Mouse (Mus musculus): ENCODE measurements around the gene Gys1. TPM values are rescaled to one million over a fixed set of nuclear protein-coding genes. Genes with fewer than 3 reads are reported as not detected.

Gys1 gene
- polyA plus RNA-seq, 1 experiment from 2014 or later: 26.0 TPM

GRCm38 (mm10) chr7:45426556-45426955, 8.1 kb upstream of the Gys1 start:
- peaks cover 65% of the 10 kb centered on the region for H3K36me3 ChIP-seq (ENCODE audit: insufficient read depth, low read length)
- no peak overlapping the region for H3K27ac ChIP-seq
- no peak for DNase-seq (ENCODE audit: low spot score)
- H3K27me3 ChIP-seq (ENCODE audit: insufficient read depth, low read length): no peaks in the 10 kb centered on the region
- H3K9ac ChIP-seq (ENCODE audit: low read depth, low read length): no peak overlapping the region
- H3K4me3 ChIP-seq (replicated peaks; ENCODE audit: low read depth, low read length): no peak overlapping the region
- no peak for TF ChIP-seq CTCF (IDR thresholded peaks at IDR 0.05; ENCODE audit: low read depth)
- H3K4me1 ChIP-seq (replicated peaks; ENCODE audit: insufficient read depth, low read length): no peaks in the 10 kb centered on the region
- H3K4me2 ChIP-seq (ENCODE audit: low read length): no peak overlapping the region
- no peaks in the 10 kb centered on the region for H3K9me3 ChIP-seq (replicated peaks; ENCODE audit: low read length)
- no peak for ATAC-seq (replicated peaks; ENCODE audit: low FRiP score, low read depth)
- 88% methylated on average over 8 of the region's 8 CpGs for WGBS

GRCm38 (mm10) chr7:45433835-45434202, 825 bp upstream of the Gys1 start:
- Histone ChIP-seq H3K9ac (ENCODE audit: low read depth, low read length) (peak overlapping the region; percentile 80), H3K4me3 (replicated peaks; ENCODE audit: low read depth, low read length) (peak overlapping the region; percentile 69), H3K9me3 (replicated peaks; ENCODE audit: low read length) (no peaks in the 10 kb centered on the region), H3K27me3 (ENCODE audit: insufficient read depth, low read length) (no peaks in the 10 kb centered on the region), H3K27ac (peak overlapping the region; percentile 88), H3K4me1 (replicated peaks; ENCODE audit: insufficient read depth, low read length) (peaks cover 30% of the 10 kb centered on the region), H3K36me3 (ENCODE audit: insufficient read depth, low read length) (0 out of 2 replicates have a peak, but pooled peaks cover 6% of the 10 kb centered on the region), H3K4me2 (ENCODE audit: low read length) (peak overlapping the region; percentile 99)
- ATAC-seq (replicated peaks; ENCODE audit: low FRiP score, low read depth) (no peak), DNase-seq (ENCODE audit: low spot score) (no peak)
- no peak for TF ChIP-seq CTCF (IDR thresholded peaks at IDR 0.05; ENCODE audit: low read depth)
- WGBS: 1% methylated on average over 7 of the region's 7 CpGs

GRCm38 (mm10) chr7:45435038-45435437, 394 bp downstream of the Gys1 start:
- Histone ChIP-seq H3K4me1 (replicated peaks; ENCODE audit: insufficient read depth, low read length) (peaks cover 30% of the 10 kb centered on the region), H3K27me3 (ENCODE audit: insufficient read depth, low read length) (no peaks in the 10 kb centered on the region), H3K9ac (ENCODE audit: low read depth, low read length) (peak overlapping the region; percentile 70), H3K9me3 (replicated peaks; ENCODE audit: low read length) (no peaks in the 10 kb centered on the region), H3K36me3 (ENCODE audit: insufficient read depth, low read length) (0 out of 2 replicates have a peak, but pooled peaks cover 6% of the 10 kb centered on the region), H3K27ac (peak overlapping the region; percentile 62), H3K4me3 (replicated peaks; ENCODE audit: low read depth, low read length) (peak overlapping the region; percentile 46), H3K4me2 (ENCODE audit: low read length) (peak overlapping the region; percentile 64)
- no peak for DNase-seq (ENCODE audit: low spot score)
- no peak for ATAC-seq (replicated peaks; ENCODE audit: low FRiP score, low read depth)
- 1% methylated on average over 16 of the region's 16 CpGs for WGBS
- TF ChIP-seq CTCF (IDR thresholded peaks at IDR 0.05; ENCODE audit: low read depth): no peak

- ATAC-seq (replicated peaks; ENCODE audit: low FRiP score, low read depth): no peak
- Histone ChIP-seq H3K9ac (ENCODE audit: low read depth, low read length) (no peak overlapping the region), H3K36me3 (ENCODE audit: insufficient read depth, low read length) (0 out of 2 replicates have a peak, but pooled peaks cover 1% of the 10 kb centered on the region), H3K4me2 (ENCODE audit: low read length) (peak overlapping the region; percentile 64; the same call in 1 of the 2 replicates), H3K4me3 (replicated peaks; ENCODE audit: low read depth, low read length) (no peak overlapping the region), H3K27ac (no peak overlapping the region), H3K9me3 (replicated peaks; ENCODE audit: low read length) (no peaks in the 10 kb centered on the region), H3K4me1 (replicated peaks; ENCODE audit: insufficient read depth, low read length) (peaks cover 30% of the 10 kb centered on the region), H3K27me3 (ENCODE audit: insufficient read depth, low read length) (no peaks in the 10 kb centered on the region)
- 97% methylated on average over 5 of the region's 5 CpGs for WGBS
- DNase-seq (ENCODE audit: low spot score): no peak
- TF ChIP-seq CTCF (IDR thresholded peaks at IDR 0.05; ENCODE audit: low read depth): no peak
Measured at GRCm38 (mm10) chr7:45436444-45436843, 1.8 kb downstream of the Gys1 start.

- Histone ChIP-seq H3K4me1 (replicated peaks; ENCODE audit: insufficient read depth, low read length) (peaks cover 30% of the 10 kb centered on the region), H3K27me3 (ENCODE audit: insufficient read depth, low read length) (no peaks in the 10 kb centered on the region), H3K4me2 (ENCODE audit: low read length) (no peak overlapping the region; the same call in 1 of the 2 replicates), H3K9me3 (replicated peaks; ENCODE audit: low read length) (no peaks in the 10 kb centered on the region), H3K36me3 (ENCODE audit: insufficient read depth, low read length) (0 out of 2 replicates have a peak, but pooled peaks cover 5% of the 10 kb centered on the region), H3K27ac (0 out of 2 replicates have a peak overlapping the region, but pooled peaks have one; percentile 13), H3K4me3 (replicated peaks; ENCODE audit: low read depth, low read length) (no peak overlapping the region), H3K9ac (ENCODE audit: low read depth, low read length) (no peak overlapping the region)
- TF ChIP-seq CTCF (IDR thresholded peaks at IDR 0.05; ENCODE audit: low read depth): no peak
- DNase-seq (ENCODE audit: low spot score) (no peak), ATAC-seq (replicated peaks; ENCODE audit: low FRiP score, low read depth) (no peak)
- 42% methylated on average over 6 of the region's 6 CpGs for WGBS
Measured at GRCm38 (mm10) chr7:45437046-45437445, 2.4 kb downstream of the Gys1 start.

- no peak for ATAC-seq (replicated peaks; ENCODE audit: low FRiP score, low read depth)
- WGBS: 27% methylated on average over 19 of the region's 19 CpGs
- Histone ChIP-seq H3K27ac (0 out of 2 replicates have a peak within 1 kb of the TSS, but pooled peaks have one; percentile 13), H3K4me2 (ENCODE audit: low read length) (peak within 1 kb of the TSS; percentile 25; the same call in 1 of the 2 replicates), H3K27me3 (ENCODE audit: insufficient read depth, low read length) (no peaks in the 10 kb centered on the region), H3K9me3 (replicated peaks; ENCODE audit: low read length) (no peaks in the 10 kb centered on the region), H3K4me3 (replicated peaks; ENCODE audit: low read depth, low read length) (no peak within 1 kb of the TSS), H3K36me3 (ENCODE audit: insufficient read depth, low read length) (0 out of 2 replicates have a peak, but pooled peaks cover 10% of the 10 kb centered on the region), H3K9ac (ENCODE audit: low read depth, low read length) (peak within 1 kb of the TSS; percentile 27; the same call in 1 of the 2 replicates), H3K4me1 (replicated peaks; ENCODE audit: insufficient read depth, low read length) (peaks cover 30% of the 10 kb centered on the region)
- peak; percentile 59 for TF ChIP-seq CTCF (IDR thresholded peaks at IDR 0.05; ENCODE audit: low read depth)
- DNase-seq (ENCODE audit: low spot score): no peak
Measured at GRCm38 (mm10) chr7:45437521-45438276, 3.1 kb downstream of the Gys1 start, which contains the start of gene Ruvbl2. Ruvbl2 (minus strand) TSS chr7:45438096.

Data from kidney, postnatal 0 days (tissue).